Mouse (Mus musculus): ENCODE data around the gene Med11. TPM values are rescaled to one million over a fixed set of nuclear protein-coding genes. Genes with fewer than 3 reads are reported as not detected.

The Med11 gene
- polyA plus RNA-seq, 2 experiments, result 32.4 to 47.4 TPM

GRCm38 (mm10) chr11:70444667-70445066 is 7.1 kb upstream of the Med11 start:
- Histone ChIP-seq H3K4me3 (replicated peaks; ENCODE audit: low read length) (no peak overlapping the region), H3K36me3 (ENCODE audit: control insufficient read depth, insufficient read depth, low read length) (peaks cover 15% of the 10 kb centered on the region), H3K4me2 (replicated peaks; ENCODE audit: low read depth, low read length, severe bottlenecking) (no peak overlapping the region), H3K27me3 (ENCODE audit: control insufficient read depth, insufficient read depth, low read length) (no peaks in the 10 kb centered on the region), H3K27ac (replicated peaks; ENCODE audit: low read depth, low read length) (no peak overlapping the region), H3K9ac (ENCODE audit: low read depth, low read length, severe bottlenecking) (no peak overlapping the region), H3K4me1 (ENCODE audit: control insufficient read depth, insufficient read depth, low read length) (no peaks in the 10 kb centered on the region), H3K9me3 (ENCODE audit: control insufficient read depth, low read length) (no peaks in the 10 kb centered on the region)
- WGBS, result 74% methylated on average over 6 of the region's 6 CpGs
- no peak for TF ChIP-seq POLR2A (IDR thresholded peaks at IDR 0.05; ENCODE audit: borderline replicate concordance, extremely low read depth, insufficient read depth, insufficient read length)
- no peak for DNase-seq (ENCODE audit: low spot score)
- ATAC-seq (ENCODE audit: low FRiP score, low read depth), result no peak

- 46% methylated on average over 3 of the region's 3 CpGs for WGBS
- Histone ChIP-seq H3K36me3 (ENCODE audit: control insufficient read depth, insufficient read depth, low read length) (no peaks in the 10 kb centered on the region), H3K27ac (replicated peaks; ENCODE audit: low read depth, low read length) (no peak overlapping the region), H3K4me1 (ENCODE audit: control insufficient read depth, insufficient read depth, low read length) (no peaks in the 10 kb centered on the region), H3K27me3 (ENCODE audit: control insufficient read depth, insufficient read depth, low read length) (no peaks in the 10 kb centered on the region), H3K9ac (ENCODE audit: low read depth, low read length, severe bottlenecking) (no peak overlapping the region), H3K4me2 (replicated peaks; ENCODE audit: low read depth, low read length, severe bottlenecking) (no peak overlapping the region), H3K4me3 (replicated peaks; ENCODE audit: low read length) (no peak overlapping the region), H3K9me3 (ENCODE audit: control insufficient read depth, low read length) (no peaks in the 10 kb centered on the region)
- no peak for ATAC-seq (ENCODE audit: low FRiP score, low read depth)
- DNase-seq (ENCODE audit: low spot score), result no peak
- TF ChIP-seq POLR2A (IDR thresholded peaks at IDR 0.05; ENCODE audit: borderline replicate concordance, extremely low read depth, insufficient read depth, insufficient read length), result no peak
These were observed 5.0 kb upstream of the Med11 start for GRCm38 (mm10) chr11:70446756-70447155.

GRCm38 (mm10) chr11:70447373-70447772 is 4.3 kb upstream of the Med11 start:
- ATAC-seq (ENCODE audit: low FRiP score, low read depth), result no peak
- no peak overlapping the region for H3K4me3 ChIP-seq (replicated peaks; ENCODE audit: low read length)
- no peaks in the 10 kb centered on the region for H3K27me3 ChIP-seq (ENCODE audit: control insufficient read depth, insufficient read depth, low read length)
- H3K9ac ChIP-seq (ENCODE audit: low read depth, low read length, severe bottlenecking), result no peak overlapping the region
- no peaks in the 10 kb centered on the region for H3K36me3 ChIP-seq (ENCODE audit: control insufficient read depth, insufficient read depth, low read length)
- no peaks in the 10 kb centered on the region; the same call in 1 of the 2 replicates for H3K4me1 ChIP-seq (ENCODE audit: control insufficient read depth, insufficient read depth, low read length)
- no peak for TF ChIP-seq POLR2A (IDR thresholded peaks at IDR 0.05; ENCODE audit: borderline replicate concordance, extremely low read depth, insufficient read depth, insufficient read length)
- 67% methylated on average over 1 of the region's 1 CpGs for WGBS
- no peak overlapping the region for H3K27ac ChIP-seq (replicated peaks; ENCODE audit: low read depth, low read length)
- no peak for DNase-seq (ENCODE audit: low spot score)
- no peaks in the 10 kb centered on the region for H3K9me3 ChIP-seq (ENCODE audit: control insufficient read depth, low read length)
- H3K4me2 ChIP-seq (replicated peaks; ENCODE audit: low read depth, low read length, severe bottlenecking), result no peak overlapping the region

GRCm38 (mm10) chr11:70450926-70451325 is 793 bp upstream of the Med11 start:
- Histone ChIP-seq H3K27me3 (ENCODE audit: control insufficient read depth, insufficient read depth, low read length) (no peaks in the 10 kb centered on the region), H3K9me3 (ENCODE audit: control insufficient read depth, low read length) (no peaks in the 10 kb centered on the region), H3K4me2 (replicated peaks; ENCODE audit: low read depth, low read length, severe bottlenecking) (peak overlapping the region; percentile 51; the same call in 1 of the 2 replicates), H3K4me1 (ENCODE audit: control insufficient read depth, insufficient read depth, low read length) (peaks cover 6% of the 10 kb centered on the region), H3K4me3 (replicated peaks; ENCODE audit: low read length) (no peak overlapping the region), H3K9ac (ENCODE audit: low read depth, low read length, severe bottlenecking) (no peak overlapping the region), H3K36me3 (ENCODE audit: control insufficient read depth, insufficient read depth, low read length) (peaks cover 6% of the 10 kb centered on the region), H3K27ac (replicated peaks; ENCODE audit: low read depth, low read length) (no peak overlapping the region)
- WGBS, result 87% methylated on average over 2 of the region's 2 CpGs
- ATAC-seq (ENCODE audit: low FRiP score, low read depth) (no peak), DNase-seq (ENCODE audit: low spot score) (no peak)
- no peak for TF ChIP-seq POLR2A (IDR thresholded peaks at IDR 0.05; ENCODE audit: borderline replicate concordance, extremely low read depth, insufficient read depth, insufficient read length)

- H3K9me3 ChIP-seq (ENCODE audit: control insufficient read depth, low read length), result no peaks in the 10 kb centered on the region
- WGBS, result 86% methylated on average over 9 of the region's 9 CpGs
- H3K36me3 ChIP-seq (ENCODE audit: control insufficient read depth, insufficient read depth, low read length), result peaks cover 6% of the 10 kb centered on the region
- no peak overlapping the region for H3K9ac ChIP-seq (ENCODE audit: low read depth, low read length, severe bottlenecking)
- no peak for TF ChIP-seq POLR2A (IDR thresholded peaks at IDR 0.05; ENCODE audit: borderline replicate concordance, extremely low read depth, insufficient read depth, insufficient read length)
- peaks cover under 1% of the 10 kb centered on the region; the same call in 1 of the 2 replicates for H3K27me3 ChIP-seq (ENCODE audit: control insufficient read depth, insufficient read depth, low read length)
- H3K4me2 ChIP-seq (replicated peaks; ENCODE audit: low read depth, low read length, severe bottlenecking), result no peak overlapping the region
- DNase-seq (ENCODE audit: low spot score), result no peak
- no peak overlapping the region for H3K27ac ChIP-seq (replicated peaks; ENCODE audit: low read depth, low read length)
- H3K4me1 ChIP-seq (ENCODE audit: control insufficient read depth, insufficient read depth, low read length), result peaks cover 7% of the 10 kb centered on the region
- H3K4me3 ChIP-seq (replicated peaks; ENCODE audit: low read length), result no peak overlapping the region
- ATAC-seq (ENCODE audit: low FRiP score, low read depth), result no peak
These were observed 1.7 kb downstream of the Med11 start for GRCm38 (mm10) chr11:70453261-70454044.

All from limb, embryonic 14.5 days (tissue).